Mouse (Mus musculus) liver, embryonic 14.5 days (tissue): ENCODE measurements around the gene Smad3. TPM values are rescaled to one million over a fixed set of nuclear protein-coding genes. Genes with fewer than 3 reads are reported as not detected.

Source experiments
- ATAC-seq: fragments of 200-750 bp; cut with Nextera tagmentation; 2 replicates; pipeline ENCODE4 v1.8.0; 2017; ENCODE audit warnings: moderate number of reproducible peaks, mild to moderate bottlenecking, moderate library complexity; ENCODE audit not compliant: insufficient read depth
- DNase-seq, 3 experiments: peaks; one replicate each; pipeline ENCODE4 v3.0.0-alpha.2; 2012 to 2013; ENCODE audit warnings: low read depth in 3 of 3, low spot score in 3 of 3
- H3K27ac ChIP-seq: fragments of 300-500 bp; sonication (generic); 2 replicates; pipeline ENCODE4 v1.5.1; 2014; ENCODE audit warnings: moderate library complexity, mild to moderate bottlenecking, control low read depth, inconsistent platforms
- H3K27me3 ChIP-seq: fragments of 300-500 bp; sonication (generic); 2 replicates; pipeline ENCODE4 v1.6.1; 2014; ENCODE audit warnings: mild to moderate bottlenecking, low read length, moderate library complexity; ENCODE audit not compliant: control insufficient read depth, insufficient read depth
- H3K36me3 ChIP-seq: fragments of 300-500 bp; sonication (generic); replicated peaks from 2 replicates; pipeline ENCODE4 v1.6.1; 2014; ENCODE audit warnings: low read depth; ENCODE audit not compliant: control insufficient read depth, insufficient read depth
- H3K4me1 ChIP-seq, 2 experiments: fragments of 200-500 bp in 1 of 2; fragments of 300-500 bp in 1 of 2; sonication (generic) in 1 of 2; replicated peaks; 2 replicates each; pipeline ENCODE4 v1.6.1; 2012 to 2014; ENCODE audit warnings: antibody characterized with exemption in 1 of 2, inconsistent platforms in 1 of 2, low read length in 1 of 2; ENCODE audit not compliant: control insufficient read depth in 2 of 2, insufficient read depth in 2 of 2
- H3K4me2 ChIP-seq: fragments of 300-500 bp; sonication (generic); 2 replicates; pipeline ENCODE4 v1.6.1; 2014; ENCODE audit warnings: low read depth, mild to moderate bottlenecking, control low read depth, moderate library complexity
- H3K4me3 ChIP-seq, 2 experiments: fragments of 200-500 bp in 1 of 2; fragments of 300-500 bp in 1 of 2; sonication (generic) in 1 of 2; 2 replicates each; pipeline ENCODE4 v1.5.1; 2012 to 2014; ENCODE audit warnings: low read depth in 2 of 2, low read length in 2 of 2, mild to moderate bottlenecking in 2 of 2, control low read depth in 1 of 2, inconsistent platforms in 1 of 2, moderate library complexity in 1 of 2; ENCODE audit not compliant: insufficient read depth in 1 of 2
- H3K9ac ChIP-seq: fragments of 300-500 bp; sonication (generic); replicated peaks from 2 replicates; pipeline ENCODE4 v1.6.1; 2014; ENCODE audit warnings: mild to moderate bottlenecking, control low read depth, moderate library complexity
- H3K9me3 ChIP-seq: fragments of 300-500 bp; sonication (generic); 2 replicates; pipeline ENCODE4 v1.6.1; 2016; ENCODE audit warnings: low read length, mixed read lengths; ENCODE audit not compliant: control insufficient read depth
- CTCF ChIP-seq: IDR thresholded peaks from 2 replicates; pipeline ENCODE4 v1.5.1; 2016; ENCODE audit warnings: antibody characterized with exemption, low read depth, control low read depth
- EP300 ChIP-seq: IDR thresholded peaks from 2 replicates; pipeline ENCODE4 v1.6.1; 2016; ENCODE audit warnings: antibody characterized with exemption, low read depth
- WGBS: fragments of 180-500 bp; shearing (Covaris S2); extraction: QIAGEN DNeasy Blood & Tissue Kit; methylation state at CpG from one replicate; pipeline ENCODE4 v1.1.7; 2014; ENCODE audit not compliant: insufficient replicate concordance; 5-methylcytosine and 5-hydroxymethylcytosine counted together
- polyA plus RNA-seq, 2 experiments: library from polyadenylated mRNA; depleted of rRNA in 1 of 2; stranded (reverse) in 1 of 2; unstranded in 1 of 2; fragments of >200 nt; fragmentation: Nextera tagmentation in 1 of 2; extraction: Ambion mirVana in 1 of 2; gene quantifications; 2 replicates each; pipeline versions ENCODE4 v1.2.1 to v1.2.3; 2012 to 2014

Smad3 gene
- polyA plus RNA-seq, 2 experiments, result 1.7 to 3.2 TPM

GRCm38 (mm10) chr9:63755671-63756543 lies 1.9 kb downstream of the Smad3 start:
- 37% methylated on average over 15 of the region's 15 CpGs for WGBS
- H3K9ac ChIP-seq, result peak overlapping the region; percentile 72
- no peak for TF ChIP-seq EP300
- no peak for TF ChIP-seq CTCF
- no peaks in the 10 kb centered on the region for H3K27me3 ChIP-seq
- no peak overlapping the region for H3K27ac ChIP-seq
- H3K36me3 ChIP-seq, result no peaks in the 10 kb centered on the region
- ATAC-seq (no peak), DNase-seq (no peak)
- H3K4me1 ChIP-seq, result peaks cover 24 to 37% of the 10 kb centered on the region in 2 experiments
- H3K4me2 ChIP-seq, result peak overlapping the region; percentile 89
- peak overlapping the region; percentile 71 to 81 for H3K4me3 ChIP-seq
- H3K9me3 ChIP-seq, result no peaks in the 10 kb centered on the region

- Histone ChIP-seq H3K4me2 (peak overlapping the region; percentile 89), H3K27ac (no peak overlapping the region)
These were observed 3.0 kb downstream of the Smad3 start for GRCm38 (mm10) chr9:63754556-63755510.

GRCm38 (mm10) chr9:63754039-63754438 lies 3.8 kb downstream of the Smad3 start:
- Histone ChIP-seq H3K36me3 (no peaks in the 10 kb centered on the region), H3K4me2 (no peak overlapping the region), H3K27me3 (no peaks in the 10 kb centered on the region), H3K9me3 (no peaks in the 10 kb centered on the region), H3K4me1 (peaks cover 19 to 37% of the 10 kb centered on the region in 2 experiments), H3K27ac (no peak overlapping the region), H3K4me3 (no peak overlapping the region), H3K9ac (no peak overlapping the region)
- ATAC-seq (no peak), DNase-seq (no peak)
- WGBS, result 79% methylated on average over 5 of the region's 5 CpGs
- TF ChIP-seq CTCF, result no peak
- TF ChIP-seq EP300, result no peak

More at GRCm38 (mm10) chr9:63754556-63755510, 3.0 kb downstream of the Smad3 start:
- TF ChIP-seq CTCF, result no peak
- TF ChIP-seq EP300, result no peak
- Histone ChIP-seq H3K36me3 (no peaks in the 10 kb centered on the region), H3K4me3 (peak overlapping the region in 1 of 2 experiments; percentile 15; a peak in 2 of 4 replicates), H3K4me1 (peaks cover 23 to 36% of the 10 kb centered on the region in 2 experiments), H3K9me3 (no peaks in the 10 kb centered on the region), H3K9ac (no peak overlapping the region), H3K27me3 (no peaks in the 10 kb centered on the region)
- ATAC-seq, result no peak
- 64% methylated on average over 23 of the region's 23 CpGs for WGBS
- DNase-seq, result no peak

GRCm38 (mm10) chr9:63753359-63753758 lies 4.4 kb downstream of the Smad3 start:
- no peak for DNase-seq
- no peaks in the 10 kb centered on the region for H3K36me3 ChIP-seq
- H3K4me3 ChIP-seq, result no peak overlapping the region
- no peak overlapping the region for H3K9ac ChIP-seq
- no peak for ATAC-seq
- H3K27ac ChIP-seq, result no peak overlapping the region
- H3K4me1 ChIP-seq, result peaks cover 23 to 41% of the 10 kb centered on the region in 2 experiments
- no peak overlapping the region for H3K4me2 ChIP-seq
- TF ChIP-seq EP300 (no peak), CTCF (no peak)
- WGBS, result 74% methylated on average over 8 of the region's 8 CpGs
- H3K9me3 ChIP-seq, result no peaks in the 10 kb centered on the region
- H3K27me3 ChIP-seq, result no peaks in the 10 kb centered on the region
